Mouse (Mus musculus) C2C12 (cell line): Measurements from ENCODE around the gene Nt5c2. TPM values are rescaled to one million over a fixed set of nuclear protein-coding genes. Genes with fewer than 3 reads are reported as not detected.

Experiments
- H3K27me3 ChIP-seq: one replicate; pipeline ENCODE4 v1.6.1; 2011; ENCODE audit not compliant: control insufficient read depth, insufficient read depth, insufficient read length
- H3K36me3 ChIP-seq: one replicate; pipeline ENCODE4 v1.6.1; 2011; ENCODE audit not compliant: control insufficient read depth, insufficient read depth
- H3K4me3 ChIP-seq: one replicate; pipeline ENCODE4 v1.5.1; 2011; ENCODE audit warnings: mild to moderate bottlenecking, control low read depth; ENCODE audit not compliant: poor library complexity, insufficient read depth, severe bottlenecking
- H3K79me2 ChIP-seq: one replicate; pipeline ENCODE4 v1.6.1; 2011; ENCODE audit not compliant: control insufficient read depth, insufficient read depth
- H3K79me3 ChIP-seq: one replicate; pipeline ENCODE4 v1.6.1; 2011; ENCODE audit warnings: low read depth, control low read depth
- H3ac ChIP-seq: one replicate; pipeline ENCODE3; 2011; ENCODE audit warnings: low read depth; ENCODE audit not compliant: control insufficient read depth, insufficient read length
- CEBPB ChIP-seq: IDR thresholded peaks from one replicate; pipeline ENCODE4 v1.6.1; 2011; ENCODE audit warnings: low read depth, mild to moderate bottlenecking, control low read depth, moderate library complexity
- CTCF ChIP-seq: IDR thresholded peaks from one replicate; pipeline ENCODE4 v1.5.1; 2011; ENCODE audit not compliant: control insufficient read depth, insufficient read depth, insufficient read length
- FOSL1 ChIP-seq: IDR thresholded peaks from one replicate; pipeline ENCODE4 v1.8.0; 2011; ENCODE audit warnings: mild to moderate bottlenecking, low read length; ENCODE audit not compliant: poor library complexity, insufficient read depth, severe bottlenecking
- MAX ChIP-seq: IDR thresholded peaks from one replicate; pipeline ENCODE4 v1.6.1; 2011; ENCODE audit warnings: mild to moderate bottlenecking, control low read depth
- MYOD1 ChIP-seq: IDR thresholded peaks from one replicate; pipeline ENCODE4 v1.6.1; 2011; ENCODE audit warnings: low read depth; ENCODE audit not compliant: control insufficient read depth, insufficient read length
- MYOG ChIP-seq: IDR thresholded peaks from one replicate; pipeline ENCODE4 v1.6.1; 2011; ENCODE audit not compliant: control insufficient read depth, insufficient read length; ENCODE audit errors: extremely low read depth
- USF1 ChIP-seq: IDR thresholded peaks from one replicate; pipeline ENCODE4 v1.6.1; 2011; ENCODE audit warnings: low read depth, mild to moderate bottlenecking, control low read depth, moderate library complexity
- polyA plus RNA-seq: library from polyadenylated mRNA; unstranded; fragments of >200 nt; fragmentation: generic; extraction: Trizol; gene quantifications from one replicate; pipeline ENCODE4 v1.2.1, GENCODE M21; 2012; ENCODE audit warnings: missing spikeins

The Nt5c2 gene
- polyA plus RNA-seq, 1 experiment = 18.2 TPM

DNA sequence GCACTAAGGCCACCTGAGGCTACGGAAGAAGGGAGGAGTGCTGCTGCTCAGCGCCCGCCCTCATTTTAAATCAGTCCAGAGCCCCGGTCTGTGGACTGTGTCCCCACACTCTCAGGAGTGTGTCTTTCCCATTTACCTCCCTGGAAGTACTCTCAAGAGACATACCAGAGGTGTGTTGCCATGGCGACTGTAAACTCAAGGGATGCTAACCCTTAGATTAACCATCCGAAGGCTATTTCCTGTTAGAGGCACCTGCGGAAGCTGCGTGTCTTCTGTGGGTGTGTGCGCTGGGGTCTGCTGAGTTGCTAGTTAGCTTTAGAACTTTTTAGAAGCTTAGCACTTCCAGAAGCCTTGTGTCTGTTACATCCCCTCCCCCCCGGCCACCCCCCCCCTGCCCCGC lies 145.9 kb downstream of the Nt5c2 start:
- TF ChIP-seq MAX (no peak), CTCF (no peak), MYOG (no peak), USF1 (no peak), FOSL1 (no peak), CEBPB (no peak), MYOD1 (no peak)
- Histone ChIP-seq H3ac (no peak overlapping the region), H3K4me3 (no peak overlapping the region), H3K27me3 (no peaks in the 10 kb centered on the region), H3K79me2 (no peaks in the 10 kb centered on the region), H3K36me3 (no peaks in the 10 kb centered on the region), H3K79me3 (no peaks in the 10 kb centered on the region)

DNA sequence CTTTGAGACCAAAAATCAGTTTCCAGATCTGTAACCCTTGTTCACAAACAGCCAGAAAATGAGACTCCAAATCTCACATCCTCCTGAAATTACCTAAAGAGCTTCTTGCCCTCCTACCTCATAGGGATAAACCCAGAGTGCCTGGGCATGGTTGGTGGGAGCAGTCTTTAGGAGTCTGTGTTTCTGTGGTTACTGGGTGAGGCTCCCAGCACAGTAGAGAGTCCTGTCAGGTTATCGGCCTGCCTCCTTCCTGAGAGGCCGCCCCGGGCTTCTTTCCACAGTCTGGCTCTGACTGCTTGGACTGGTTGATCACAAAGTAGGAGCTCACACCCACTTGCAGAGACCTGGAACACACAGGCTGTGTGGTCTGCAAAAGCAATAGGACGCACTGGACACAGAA lies 149.6 kb downstream of the Nt5c2 start:
- Histone ChIP-seq H3K4me3 (no peak overlapping the region), H3K79me2 (no peaks in the 10 kb centered on the region), H3K79me3 (no peaks in the 10 kb centered on the region), H3K27me3 (no peaks in the 10 kb centered on the region), H3ac (no peak overlapping the region), H3K36me3 (no peaks in the 10 kb centered on the region)
- no peak for TF ChIP-seq MYOD1
- no peak for TF ChIP-seq MYOG
- TF ChIP-seq USF1 = no peak
- no peak for TF ChIP-seq FOSL1
- no peak for TF ChIP-seq CTCF
- no peak for TF ChIP-seq MAX
- no peak for TF ChIP-seq CEBPB

DNA sequence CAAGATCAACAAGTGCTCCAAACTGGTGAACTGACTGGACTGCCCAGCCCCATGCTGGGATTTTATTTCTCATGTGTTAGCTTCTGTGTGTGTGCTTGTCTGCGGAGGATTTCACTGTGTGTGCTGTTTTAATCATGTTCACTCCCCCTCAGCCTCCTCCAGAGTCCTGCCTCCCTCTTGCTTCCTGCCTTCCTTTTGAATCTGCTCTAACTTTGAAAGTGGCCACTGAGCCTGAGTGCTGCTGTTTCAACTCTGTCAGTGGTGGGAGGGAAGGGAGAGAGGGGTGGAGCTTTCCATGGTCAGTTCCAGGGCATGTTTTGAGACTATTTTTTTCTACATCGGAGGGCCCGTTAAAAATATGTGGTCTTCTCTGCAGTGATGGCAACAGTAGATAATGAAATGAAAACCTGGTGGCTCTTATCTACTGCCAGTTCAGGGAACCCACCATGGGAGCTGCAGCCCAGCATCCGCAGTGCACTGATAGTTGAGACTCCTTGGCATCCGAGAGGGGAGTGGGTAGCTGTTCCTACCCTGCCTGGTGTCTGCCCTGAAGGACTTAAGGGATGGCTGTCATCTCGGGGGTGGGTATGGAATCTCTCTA lies 150.1 kb downstream of the Nt5c2 start:
- H3ac ChIP-seq = no peak overlapping the region
- H3K4me3 ChIP-seq = no peak overlapping the region
- H3K79me2 ChIP-seq = no peaks in the 10 kb centered on the region
- no peaks in the 10 kb centered on the region for H3K36me3 ChIP-seq
- no peaks in the 10 kb centered on the region for H3K27me3 ChIP-seq
- H3K79me3 ChIP-seq = no peaks in the 10 kb centered on the region
- TF ChIP-seq MYOD1 (no peak), CTCF (no peak), MAX (no peak)

DNA sequence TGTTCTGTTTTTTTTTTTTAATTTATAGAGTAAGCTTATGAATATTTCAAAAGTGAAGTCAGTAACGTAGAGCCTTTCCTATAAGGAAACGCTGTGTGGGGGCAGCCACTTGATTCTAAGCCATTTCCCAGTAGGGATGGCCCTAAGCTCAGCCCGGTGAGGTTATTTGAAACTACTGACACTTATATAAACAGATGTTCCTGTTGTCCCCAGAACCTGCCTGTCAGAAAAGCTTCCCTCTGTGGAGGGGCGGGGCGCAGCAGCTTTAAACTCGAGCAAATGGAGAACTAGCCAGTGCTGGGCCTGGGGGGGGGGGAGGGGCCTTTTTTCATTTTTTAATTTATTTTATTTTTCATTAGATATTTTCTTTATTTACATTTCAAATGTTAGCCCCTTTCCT lies 150.9 kb downstream of the Nt5c2 start:
- H3K79me2 ChIP-seq = no peaks in the 10 kb centered on the region
- H3K27me3 ChIP-seq = no peaks in the 10 kb centered on the region
- H3K79me3 ChIP-seq = no peaks in the 10 kb centered on the region
- TF ChIP-seq CEBPB = no peak
- TF ChIP-seq MYOD1 = no peak
- TF ChIP-seq USF1 = no peak
- no peak for TF ChIP-seq MAX
- no peak for TF ChIP-seq CTCF
- TF ChIP-seq MYOG = no peak
- no peak for TF ChIP-seq FOSL1
- no peak overlapping the region for H3ac ChIP-seq
- no peaks in the 10 kb centered on the region for H3K36me3 ChIP-seq
- H3K4me3 ChIP-seq = no peak overlapping the region

DNA sequence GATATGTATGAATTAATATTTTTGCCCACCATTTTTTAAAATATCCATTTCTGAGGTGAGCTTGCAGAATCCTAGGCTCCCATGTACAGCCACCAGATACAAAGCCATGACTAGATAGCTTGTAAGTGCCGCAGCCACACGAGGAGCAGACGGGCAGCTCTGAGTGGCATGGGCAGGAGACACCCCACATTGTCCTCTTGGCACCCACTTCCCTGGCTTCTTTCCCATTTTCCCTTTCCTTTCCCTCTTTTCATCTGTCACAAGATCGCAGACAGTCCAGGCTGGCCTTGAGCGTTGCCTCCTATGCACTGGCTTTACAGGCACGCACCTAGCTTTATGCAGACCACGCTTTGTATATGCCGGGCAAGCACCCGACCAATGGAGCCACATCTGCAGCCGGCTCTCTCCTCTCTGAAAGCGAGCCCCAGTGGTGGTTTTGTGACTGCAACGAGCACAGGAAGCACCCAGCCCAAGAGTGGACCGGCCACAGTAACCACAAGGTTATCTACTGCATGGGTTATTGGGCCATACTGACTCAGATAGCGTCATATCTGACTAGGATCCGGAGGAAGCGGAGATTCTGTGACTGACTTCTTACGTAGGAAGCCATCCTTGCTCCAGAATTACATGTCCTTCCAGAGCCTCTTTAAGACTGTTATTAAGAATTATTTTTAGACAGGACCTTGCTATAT lies 151.6 kb downstream of the Nt5c2 start:
- H3K27me3 ChIP-seq = no peaks in the 10 kb centered on the region
- no peak overlapping the region for H3K4me3 ChIP-seq
- H3K79me3 ChIP-seq = no peaks in the 10 kb centered on the region

DNA sequence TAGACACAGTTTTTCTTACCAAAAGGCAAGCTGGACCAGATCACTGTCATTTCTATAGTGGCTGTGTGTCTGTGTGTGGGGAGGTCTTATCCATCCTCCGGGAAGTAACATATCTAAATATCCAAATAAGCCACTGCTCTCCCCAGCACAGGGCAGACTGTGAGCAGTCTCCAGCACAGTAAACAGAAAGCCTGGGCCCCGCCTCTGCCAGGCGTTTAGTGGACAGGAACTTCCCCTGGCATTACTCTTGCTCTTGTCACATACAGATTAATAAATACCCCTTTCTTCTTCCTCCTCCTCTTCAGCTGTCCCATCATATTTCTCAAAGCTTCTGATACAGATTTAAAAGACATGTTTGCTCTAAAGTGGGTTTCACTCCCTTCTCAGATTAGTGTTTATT lies 152.4 kb downstream of the Nt5c2 start:
- Histone ChIP-seq H3ac (no peak overlapping the region), H3K36me3 (no peaks in the 10 kb centered on the region), H3K79me3 (no peaks in the 10 kb centered on the region), H3K79me2 (no peaks in the 10 kb centered on the region), H3K27me3 (no peaks in the 10 kb centered on the region), H3K4me3 (no peak overlapping the region)
- TF ChIP-seq MAX (no peak), USF1 (no peak), MYOG (no peak), CEBPB (no peak), CTCF (no peak), MYOD1 (no peak), FOSL1 (no peak)

More for the DNA sequence above, 151.6 kb downstream of the Nt5c2 start:
- TF ChIP-seq USF1 (no peak), CEBPB (peak; percentile 81), CTCF (no peak), MYOD1 (no peak), MYOG (no peak), FOSL1 (peak; percentile 7), MAX (peak; percentile 67)
- Histone ChIP-seq H3K36me3 (no peaks in the 10 kb centered on the region), H3K79me2 (no peaks in the 10 kb centered on the region), H3ac (no peak overlapping the region)
